Mouse (Mus musculus): Measurements from ENCODE around the gene Cpt1a. TPM values are rescaled to one million over a fixed set of nuclear protein-coding genes. Genes with fewer than 3 reads are reported as not detected.

Cpt1a gene
- polyA plus RNA-seq, 1 experiment = not detected

- Histone ChIP-seq H3K4me1 (ENCODE audit: control insufficient read depth, insufficient read depth, low read length) (no peaks in the 10 kb centered on the region; the same call in 1 of the 2 replicates), H3K27ac (ENCODE audit: insufficient read depth, low read depth, low read length) (no peak overlapping the region), H3K4me3 (ENCODE audit: insufficient read depth, low read depth, low read length) (no peak overlapping the region)
- TF ChIP-seq POLR2A (IDR thresholded peaks at IDR 0.05; ENCODE audit: insufficient read depth, low read depth, low read length) = no peak
- no peak for TF ChIP-seq CTCF (IDR thresholded peaks at IDR 0.05; ENCODE audit: insufficient read depth, low read depth, low read length)
- 97% methylated on average over 1 of the region's 1 CpGs for WGBS
These were observed 25.6 kb downstream of the Cpt1a start for GRCm38 (mm10) chr19:3347784-3348183.

GRCm38 (mm10) chr19:3353415-3354111 is 31.4 kb downstream of the Cpt1a start:
- WGBS = 30% methylated on average over 7 of the region's 7 CpGs
- no peak for TF ChIP-seq CTCF (IDR thresholded peaks at IDR 0.05; ENCODE audit: insufficient read depth, low read depth, low read length)
- no peak overlapping the region for H3K4me3 ChIP-seq (ENCODE audit: insufficient read depth, low read depth, low read length)
- peak overlapping the region; percentile 25; the same call in 1 of the 2 replicates for H3K27ac ChIP-seq (ENCODE audit: insufficient read depth, low read depth, low read length)
- H3K4me1 ChIP-seq (ENCODE audit: control insufficient read depth, insufficient read depth, low read length) = peaks cover 23% of the 10 kb centered on the region

- peaks cover 23% of the 10 kb centered on the region for H3K4me1 ChIP-seq (ENCODE audit: control insufficient read depth, insufficient read depth, low read length)
- WGBS = 78% methylated on average over 5 of the region's 5 CpGs
- no peak overlapping the region for H3K4me3 ChIP-seq (ENCODE audit: insufficient read depth, low read depth, low read length)
- no peak overlapping the region for H3K27ac ChIP-seq (ENCODE audit: insufficient read depth, low read depth, low read length)
- TF ChIP-seq POLR2A (IDR thresholded peaks at IDR 0.05; ENCODE audit: insufficient read depth, low read depth, low read length) (no peak), CTCF (IDR thresholded peaks at IDR 0.05; ENCODE audit: insufficient read depth, low read depth, low read length) (no peak)
These were observed 33.0 kb downstream of the Cpt1a start for GRCm38 (mm10) chr19:3355096-3355495.

DNA sequence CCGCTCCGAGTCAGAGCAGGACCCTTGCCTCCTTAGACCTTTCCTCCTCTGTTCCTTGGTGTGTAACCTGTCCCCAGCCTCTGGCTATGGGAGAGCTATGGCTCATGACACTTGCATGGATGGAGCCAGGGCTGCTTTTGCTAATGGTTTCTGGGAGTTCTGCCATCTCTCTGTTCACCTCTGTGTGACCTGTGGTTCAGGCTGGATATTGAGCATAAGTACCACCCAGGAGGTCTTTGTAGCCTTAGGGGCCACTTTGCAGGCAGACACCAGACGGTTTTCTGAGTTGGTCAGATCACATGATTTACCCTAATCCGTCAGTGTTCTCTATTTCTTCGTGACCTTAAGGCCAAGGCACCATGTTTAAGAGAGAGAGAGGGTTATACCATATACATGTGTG is 34.4 kb downstream of the Cpt1a start:
- WGBS = 86% methylated on average over 5 of the region's 5 CpGs
- TF ChIP-seq CTCF (IDR thresholded peaks at IDR 0.05; ENCODE audit: insufficient read depth, low read depth, low read length) = no peak
- TF ChIP-seq POLR2A (IDR thresholded peaks at IDR 0.05; ENCODE audit: insufficient read depth, low read depth, low read length) = no peak
- H3K4me3 ChIP-seq (ENCODE audit: insufficient read depth, low read depth, low read length) = no peak overlapping the region
- H3K4me1 ChIP-seq (ENCODE audit: control insufficient read depth, insufficient read depth, low read length) = peaks cover 23% of the 10 kb centered on the region
- no peak overlapping the region for H3K27ac ChIP-seq (ENCODE audit: insufficient read depth, low read depth, low read length)

DNA sequence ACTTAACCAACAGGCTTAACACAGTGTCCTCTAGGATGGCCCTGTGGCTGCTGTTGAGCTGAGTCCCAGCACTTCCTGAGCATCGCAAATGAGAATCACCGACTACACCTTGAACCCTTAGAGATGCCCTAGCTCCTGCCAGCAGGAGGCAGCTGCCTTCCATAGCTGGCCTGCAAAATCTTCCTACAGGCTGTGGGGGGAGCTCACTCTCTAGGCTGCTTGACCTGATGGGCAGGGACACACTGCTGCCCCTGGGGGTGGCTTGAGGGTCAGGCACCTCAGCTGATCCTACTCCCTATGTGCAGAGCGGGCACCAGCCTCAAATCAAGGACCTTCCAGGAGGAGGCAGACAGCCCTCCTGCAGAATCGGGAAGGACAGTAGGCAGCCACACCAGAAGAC is 35.5 kb downstream of the Cpt1a start:
- Histone ChIP-seq H3K27ac (ENCODE audit: insufficient read depth, low read depth, low read length) (no peak overlapping the region), H3K4me3 (ENCODE audit: insufficient read depth, low read depth, low read length) (no peak overlapping the region)
- WGBS = 82% methylated on average over 4 of the region's 4 CpGs

DNA sequence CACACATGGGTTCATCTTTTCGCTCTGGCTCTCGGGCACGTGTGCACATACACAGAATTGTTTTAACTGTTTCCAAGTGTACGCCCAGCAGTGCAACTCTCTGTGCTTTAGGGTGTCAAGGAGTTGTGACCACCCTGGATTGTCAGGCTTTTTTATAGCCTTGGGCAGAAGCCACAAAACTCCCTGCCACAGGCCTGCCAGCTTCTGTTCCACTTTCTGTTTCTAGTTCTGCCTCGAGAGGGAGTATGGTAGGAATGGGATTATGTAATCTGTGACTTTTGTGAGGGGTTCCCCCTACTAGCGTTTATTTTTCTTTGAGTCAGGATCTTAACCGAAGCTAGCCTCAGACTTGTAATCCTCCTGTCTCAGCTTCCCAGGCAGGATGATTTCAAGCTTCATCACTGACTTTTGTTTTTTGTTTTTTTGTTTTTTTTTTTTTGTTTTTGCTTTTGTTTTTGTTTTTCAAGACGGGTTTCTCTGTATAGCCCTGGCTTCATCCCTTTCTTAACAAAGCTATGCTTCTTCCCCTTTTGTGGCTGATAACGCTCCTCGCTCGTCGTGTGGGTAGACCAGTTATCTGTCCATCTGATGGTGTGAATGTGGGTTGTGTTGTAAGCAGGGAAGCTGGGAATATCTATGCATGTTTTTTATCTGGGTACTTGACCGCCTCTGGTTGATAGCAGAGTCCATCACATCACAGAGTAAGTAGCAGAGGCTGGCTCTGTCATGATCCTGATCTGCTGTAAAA is 37.9 kb downstream of the Cpt1a start:
- Histone ChIP-seq H3K27ac (ENCODE audit: insufficient read depth, low read depth, low read length) (no peak overlapping the region), H3K4me3 (ENCODE audit: insufficient read depth, low read depth, low read length) (no peak overlapping the region), H3K4me1 (ENCODE audit: control insufficient read depth, insufficient read depth, low read length) (peaks cover 16% of the 10 kb centered on the region)
- 88% methylated on average over 13 of the region's 13 CpGs for WGBS
- TF ChIP-seq CTCF (IDR thresholded peaks at IDR 0.05; ENCODE audit: insufficient read depth, low read depth, low read length) = no peak
- TF ChIP-seq POLR2A (IDR thresholded peaks at IDR 0.05; ENCODE audit: insufficient read depth, low read depth, low read length) = no peak

More for the DNA sequence above, 35.5 kb downstream of the Cpt1a start:
- peaks cover 23% of the 10 kb centered on the region for H3K4me1 ChIP-seq (ENCODE audit: control insufficient read depth, insufficient read depth, low read length)
- TF ChIP-seq POLR2A (IDR thresholded peaks at IDR 0.05; ENCODE audit: insufficient read depth, low read depth, low read length) = no peak
- TF ChIP-seq CTCF (IDR thresholded peaks at IDR 0.05; ENCODE audit: insufficient read depth, low read depth, low read length) = no peak

- H3K4me3 ChIP-seq (ENCODE audit: insufficient read depth, low read depth, low read length) = no peak overlapping the region
- TF ChIP-seq POLR2A (IDR thresholded peaks at IDR 0.05; ENCODE audit: insufficient read depth, low read depth, low read length) = no peak
- TF ChIP-seq CTCF (IDR thresholded peaks at IDR 0.05; ENCODE audit: insufficient read depth, low read depth, low read length) = no peak
- no peak overlapping the region for H3K27ac ChIP-seq (ENCODE audit: insufficient read depth, low read depth, low read length)
- 84% methylated on average over 4 of the region's 4 CpGs for WGBS
- no peaks in the 10 kb centered on the region for H3K4me1 ChIP-seq (ENCODE audit: control insufficient read depth, insufficient read depth, low read length)
These were observed 41.4 kb downstream of the Cpt1a start for GRCm38 (mm10) chr19:3363510-3363909.

DNA sequence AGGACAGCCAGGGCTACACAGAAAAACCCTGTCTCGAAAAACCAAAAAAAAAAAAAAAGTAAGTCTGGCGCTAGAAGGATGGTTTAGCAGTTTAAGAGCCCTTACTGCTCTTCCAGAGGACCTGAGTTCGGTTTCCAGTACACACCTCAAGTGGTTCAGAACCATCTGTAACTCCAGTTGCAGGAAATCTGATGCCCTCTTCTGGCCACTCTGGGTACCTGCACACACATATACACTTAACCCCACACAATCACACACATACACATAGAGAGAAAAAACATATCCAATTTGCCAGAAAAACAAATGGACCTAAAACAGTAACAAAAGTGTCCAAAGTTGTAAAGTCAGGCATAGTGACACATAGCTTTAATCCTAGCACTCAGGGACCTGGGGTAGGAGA is 43.0 kb downstream of the Cpt1a start:
- H3K27ac ChIP-seq (ENCODE audit: insufficient read depth, low read depth, low read length) = no peak overlapping the region
- WGBS = 91% methylated on average over 3 of the region's 3 CpGs
- no peaks in the 10 kb centered on the region for H3K4me1 ChIP-seq (ENCODE audit: control insufficient read depth, insufficient read depth, low read length)
- TF ChIP-seq CTCF (IDR thresholded peaks at IDR 0.05; ENCODE audit: insufficient read depth, low read depth, low read length) = no peak
- no peak for TF ChIP-seq POLR2A (IDR thresholded peaks at IDR 0.05; ENCODE audit: insufficient read depth, low read depth, low read length)
- H3K4me3 ChIP-seq (ENCODE audit: insufficient read depth, low read depth, low read length) = no peak overlapping the region

DNA sequence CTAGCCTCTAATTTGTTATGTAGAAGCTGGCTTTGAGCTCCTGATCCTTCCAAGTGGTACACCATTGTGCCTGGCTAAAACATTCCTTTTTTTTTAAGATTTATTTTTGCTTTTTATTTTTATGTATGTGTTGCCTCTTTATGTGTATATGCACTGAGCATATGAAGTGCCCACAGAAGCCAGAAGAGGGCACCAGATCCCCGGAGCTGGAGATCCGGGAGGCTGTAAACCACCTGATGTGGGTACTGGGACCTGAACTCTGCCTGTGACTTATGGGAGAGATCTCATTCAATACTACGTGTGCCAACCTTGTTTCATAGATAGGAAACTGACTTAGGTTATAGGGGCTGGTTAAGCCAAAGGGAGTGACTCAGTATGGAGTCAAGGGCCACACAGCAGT is 46.1 kb downstream of the Cpt1a start:
- Histone ChIP-seq H3K4me1 (ENCODE audit: control insufficient read depth, insufficient read depth, low read length) (no peaks in the 10 kb centered on the region), H3K27ac (ENCODE audit: insufficient read depth, low read depth, low read length) (no peak overlapping the region), H3K4me3 (ENCODE audit: insufficient read depth, low read depth, low read length) (no peak overlapping the region)
- no peak for TF ChIP-seq CTCF (IDR thresholded peaks at IDR 0.05; ENCODE audit: insufficient read depth, low read depth, low read length)
- TF ChIP-seq POLR2A (IDR thresholded peaks at IDR 0.05; ENCODE audit: insufficient read depth, low read depth, low read length) = no peak
- WGBS = 90% methylated on average over 3 of the region's 3 CpGs

All from olfactory bulb, adult 2 months (tissue).